Mouse (Mus musculus): Measurements from ENCODE around the gene Wdr62.

DNA sequence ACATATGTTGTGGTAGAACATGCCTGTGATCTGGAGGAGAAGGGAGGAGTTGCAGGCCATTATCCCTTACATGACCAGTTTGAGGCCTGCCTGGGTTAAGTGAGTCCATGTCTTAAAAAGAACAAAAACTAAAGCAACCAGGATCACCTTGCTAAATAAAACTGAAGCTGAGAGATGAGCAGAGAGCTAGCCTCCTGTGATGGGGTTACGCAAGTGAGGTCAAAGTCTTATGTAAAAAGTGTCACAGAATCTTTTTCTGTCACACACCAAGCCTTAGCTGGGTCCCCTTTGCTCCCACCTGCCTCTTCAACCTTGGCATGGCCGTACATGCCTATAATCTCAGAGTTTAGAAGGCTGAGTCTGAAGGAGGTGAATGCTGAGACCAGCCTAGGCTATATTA, 40.7 kb upstream of the Wdr62 start:
- TF ChIP-seq CTCF (IDR thresholded peaks at IDR 0.05; ENCODE audit: low read depth, low read length), result no peak
- TF ChIP-seq EP300 (IDR thresholded peaks at IDR 0.05; ENCODE audit: insufficient read depth, low read depth, low read length), result no peak
- no peak for TF ChIP-seq POLR2A (IDR thresholded peaks at IDR 0.05; ENCODE audit: insufficient read depth, low read length)

Data from ES-Bruce4 (cell line).